ENCODE assay signal across 10 mouse cellular contexts in the genomic region with DNA sequence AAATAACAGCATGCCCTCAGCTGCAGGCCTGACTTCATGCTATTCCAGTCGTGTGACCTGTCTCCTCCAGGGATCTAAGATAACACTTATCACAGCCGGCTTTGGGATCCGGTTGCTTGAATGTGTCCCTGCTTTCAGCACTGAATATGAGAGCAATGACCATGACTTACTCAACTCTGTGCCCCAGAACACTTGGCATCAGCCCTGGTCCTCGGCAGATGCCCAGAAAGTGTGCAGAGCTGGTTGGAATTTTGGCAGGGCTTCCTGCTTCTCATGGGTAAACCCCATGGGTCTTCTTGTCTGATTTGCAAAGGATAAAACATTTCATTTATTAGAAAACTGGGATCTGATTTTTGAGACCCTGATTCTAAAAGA.
DNase-seq lines count a peak whose midpoint lies in the region; ATAC-seq lines count a peak whose summit lies in the region.
"Had no signal": no experiment of that assay in that cellular context is flagged by ENCODE, and none has a peak within 500 bp of the region (broad histone marks: within the 10 kb centered on the region; RNA-seq: fewer than 3 reads in every experiment).

No protein-coding gene starts in this region.

- no peaks in the 10 kb centered on the region for H3K4me1 ChIP-seq in kidney, embryonic 14.5 days (ENCODE audit: control insufficient read depth, insufficient read depth, low read length)
- H3K4me1 ChIP-seq in hindbrain, embryonic 13.5 days (replicated peaks), result no peaks in the 10 kb centered on the region

- ATAC-seq in kidney, embryonic 14.5 days (ENCODE audit: low FRiP score, low TSS enrichment), result no peak
- no peak for ATAC-seq in hindbrain, embryonic 13.5 days (ENCODE audit: low FRiP score)

- H3K27ac ChIP-seq in kidney, embryonic 14.5 days (ENCODE audit: low read depth, low read length), result no peak overlapping the region
- H3K27ac ChIP-seq in hindbrain, embryonic 13.5 days, result no peak overlapping the region
- H3K27ac ChIP-seq: limb, embryonic 15.5 days had no signal

- no peak overlapping the region for H3K9ac ChIP-seq in kidney, embryonic 14.5 days (ENCODE audit: low read depth, low read length)
- H3K9ac ChIP-seq in hindbrain, embryonic 13.5 days, result no peak overlapping the region
- H3K9ac ChIP-seq: limb, embryonic 15.5 days had no signal

- DNase-seq in kidney, adult 11 months, result peak; percentile 64
- peak; percentile 62 for DNase-seq in adrenal gland, adult 8-10 months
- DNase-seq in cerebellum, postnatal 25 days, result peak; percentile 56 to 74
- peak; percentile 15 to 30 for DNase-seq in layer of hippocampus, adult 8-10 months (ENCODE audit: low spot score in 2 of 2)
- no peak for DNase-seq in embryo, embryonic 10.5 days (ENCODE audit: low spot score)
- no peak for DNase-seq in natural killer cell, adult 2 months (ENCODE audit: low spot score in 2 of 2)

- H3K9me3 ChIP-seq in kidney, embryonic 14.5 days (ENCODE audit: control insufficient read depth, low read length), result no peaks in the 10 kb centered on the region
- no peaks in the 10 kb centered on the region for H3K9me3 ChIP-seq in hindbrain, embryonic 13.5 days
- H3K9me3 ChIP-seq: limb, embryonic 15.5 days had no signal

- no peaks in the 10 kb centered on the region for H3K36me3 ChIP-seq in kidney, embryonic 14.5 days (ENCODE audit: control insufficient read depth, insufficient read depth, low read length)
- no peaks in the 10 kb centered on the region for H3K36me3 ChIP-seq in hindbrain, embryonic 13.5 days
- H3K36me3 ChIP-seq: limb, embryonic 15.5 days had no signal

- 47% methylated on average over 4 of the region's 4 CpGs for WGBS in kidney, embryonic 14.5 days
- WGBS in hindbrain, embryonic 13.5 days, result 86% methylated on average over 4 of the region's 4 CpGs

- H3K4me3 ChIP-seq in kidney, embryonic 14.5 days (ENCODE audit: low read length), result no peak overlapping the region
- H3K4me3 ChIP-seq in hindbrain, embryonic 13.5 days, result no peak overlapping the region
- H3K4me3 ChIP-seq: erythroblast, embryonic 14.5 days; limb, embryonic 15.5 days had no signal

- H3K27me3 ChIP-seq in kidney, embryonic 14.5 days (ENCODE audit: control insufficient read depth, insufficient read depth, low read length), result no peaks in the 10 kb centered on the region
- H3K27me3 ChIP-seq in hindbrain, embryonic 13.5 days, result no peaks in the 10 kb centered on the region
- H3K27me3 ChIP-seq: limb, embryonic 15.5 days had no signal

- H3K4me2 ChIP-seq in kidney, embryonic 14.5 days (replicated peaks; ENCODE audit: low read depth, low read length), result no peak overlapping the region
- H3K4me2 ChIP-seq in hindbrain, embryonic 13.5 days, result no peak overlapping the region
- H3K4me2 ChIP-seq: limb, embryonic 15.5 days had no signal

Comparison
In these comparisons a context has a peak if more than half of its experiments do, and no peak if none do; other contexts are left out.
1. DNase-seq: peak in kidney, adult 11 months (single experiment), adrenal gland, adult 8-10 months (single experiment), cerebellum, postnatal 25 days (2 of 2) and layer of hippocampus, adult 8-10 months (2 of 2); none in embryo, embryonic 10.5 days (single experiment) and natural killer cell, adult 2 months (0 of 2).